Mouse (Mus musculus): ENCODE data around the gene Adora2b.
"Not testable (repeated sequence)": the region's sequence is repeated elsewhere in the genome, so short reads cannot be mapped to it uniquely, and the experiment has no call there.

Gene Adora2b

GRCm38 (mm10) chr11:62264018-62264417 is 15.2 kb downstream of the Adora2b start:
- no peak for DNase-seq

DNA sequence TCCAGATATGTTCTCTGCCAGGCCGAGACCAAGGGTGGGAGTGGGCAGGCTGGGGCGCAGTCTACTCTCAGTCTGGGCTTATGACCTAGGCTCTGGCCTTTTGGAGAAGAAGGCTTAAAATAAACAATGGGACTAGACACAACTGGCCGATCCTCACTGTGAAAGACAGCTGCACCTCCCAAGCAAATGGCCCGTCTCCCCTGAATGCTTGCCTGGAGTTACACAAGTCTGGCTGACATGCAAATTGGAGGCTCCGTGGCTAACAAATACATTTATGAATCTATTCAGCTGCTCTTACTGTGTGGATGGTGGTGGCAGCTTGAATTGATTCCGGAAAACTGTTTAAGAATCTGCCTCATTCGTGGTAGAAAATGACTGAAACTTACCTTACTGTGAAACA is 16.9 kb downstream of the Adora2b start:
- DNase-seq: no peak

- peak in 1 of 2 experiments; percentile 21 for DNase-seq
These were observed 17.9 kb downstream of the Adora2b start for GRCm38 (mm10) chr11:62266466-62267214.

DNA sequence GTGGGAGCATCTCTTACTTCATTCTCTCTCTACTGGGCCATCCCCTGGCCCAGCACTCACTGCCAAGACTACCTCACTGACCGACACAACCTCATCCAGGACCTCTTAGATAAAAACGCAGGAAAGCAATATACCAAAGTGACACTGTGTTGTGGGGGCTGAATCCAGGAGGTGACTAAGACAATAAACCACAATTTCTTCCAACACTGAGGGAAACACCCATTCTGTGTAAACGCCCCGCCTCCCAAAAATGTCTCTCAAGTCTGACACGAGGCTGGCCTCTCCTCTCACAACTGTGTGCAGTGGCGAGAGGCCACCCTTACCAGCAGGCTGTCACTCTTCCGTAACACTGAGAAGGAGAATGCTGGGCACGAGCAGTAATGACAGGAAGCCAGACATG is 19.6 kb downstream of the Adora2b start:
- no peak for DNase-seq

DNA sequence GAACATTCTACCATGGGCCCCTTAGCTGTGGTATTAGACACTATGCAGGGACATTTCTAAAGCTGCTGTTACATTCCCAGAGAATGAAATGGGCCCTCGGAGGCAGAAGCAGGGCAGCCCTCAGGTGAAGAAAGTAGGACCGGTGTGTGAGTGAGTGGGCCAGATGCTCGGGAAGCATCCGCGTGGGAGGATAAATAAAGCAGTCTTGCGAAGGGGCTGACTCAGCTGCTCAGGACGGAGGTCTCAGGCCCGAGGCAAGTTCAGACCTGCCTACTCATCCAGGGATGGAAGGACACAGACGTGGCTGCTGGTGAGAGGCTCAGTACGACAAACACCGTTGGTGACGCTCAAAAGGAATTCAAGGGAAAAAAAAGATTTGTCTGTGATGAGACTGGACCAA is 20.3 kb downstream of the Adora2b start:
- no peak for DNase-seq

- no peak for DNase-seq
These were observed 22.1 kb downstream of the Adora2b start for GRCm38 (mm10) chr11:62270851-62271250.

GRCm38 (mm10) chr11:62277086-62277485 is 28.3 kb downstream of the Adora2b start:
- no peak for DNase-seq

DNA sequence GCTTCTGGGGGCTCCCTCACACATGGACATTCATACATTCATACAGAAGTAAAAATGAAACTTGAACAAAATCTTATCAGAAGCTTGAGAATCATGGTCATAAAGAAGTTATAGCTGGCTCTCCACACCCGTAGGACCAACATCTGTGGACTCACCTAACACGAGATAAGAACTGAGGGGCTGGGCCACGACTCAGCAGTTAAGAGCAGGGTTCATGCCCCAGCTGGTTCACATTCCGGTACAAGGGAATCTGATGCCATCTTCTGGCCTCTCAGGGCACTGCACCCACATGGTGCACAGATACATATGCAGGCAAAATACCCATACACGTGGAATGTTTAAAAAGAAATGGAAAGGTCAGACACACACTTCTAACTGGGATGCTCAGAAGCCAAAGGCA is 29.2 kb downstream of the Adora2b start:
- peak; percentile 71 to 85 for DNase-seq

- peak; percentile 97 for DNase-seq
These were observed 32.2 kb downstream of the Adora2b start, which contains the start of the genes Zswim7 and Ttc19 for GRCm38 (mm10) chr11:62280675-62281600. Zswim7 (minus strand) TSS chr11:62281375. Ttc19 (plus strand) TSS chr11:62281473.

DNA sequence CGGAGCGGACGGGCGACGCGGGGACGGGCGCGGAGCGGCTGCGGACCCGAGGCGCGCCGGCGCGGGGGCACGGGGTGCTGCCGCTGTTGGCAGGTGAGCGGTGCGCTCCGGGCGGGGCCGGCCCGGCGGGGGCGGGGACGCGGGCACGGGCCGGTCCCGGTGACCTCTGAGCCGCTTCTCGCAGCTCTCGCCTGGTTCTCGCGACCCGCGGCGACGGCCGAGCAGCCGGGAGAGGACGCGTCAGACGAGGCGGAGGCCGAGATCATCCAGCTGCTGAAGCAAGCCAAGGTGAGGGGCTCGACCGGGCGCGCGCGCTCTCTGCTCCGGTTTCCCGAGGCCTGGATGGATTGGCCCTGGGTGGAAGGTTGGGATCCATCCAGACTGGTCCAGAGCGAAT is 32.8 kb downstream of the Adora2b start:
- DNase-seq: no peak

DNA sequence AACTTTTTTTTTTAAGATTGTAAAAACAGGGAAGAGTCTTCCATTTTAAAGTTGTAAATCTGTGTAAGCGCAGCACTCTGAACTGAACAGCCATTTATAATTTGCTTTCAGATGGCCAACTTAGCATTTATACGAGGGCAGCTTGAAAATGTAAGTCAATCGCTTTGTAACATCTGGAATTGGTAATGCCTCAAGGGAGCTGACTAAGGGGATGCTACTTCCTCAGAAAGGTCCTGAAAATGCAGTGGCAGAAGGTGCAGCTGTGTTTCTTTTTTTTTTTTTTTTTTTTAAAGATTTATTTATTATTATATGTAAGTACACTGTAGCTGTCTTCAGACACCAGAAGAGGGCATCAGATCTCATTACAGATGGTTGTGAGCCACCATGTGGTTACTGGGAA is 35.2 kb downstream of the Adora2b start:
- not testable (repeated sequence) for DNase-seq

DNA sequence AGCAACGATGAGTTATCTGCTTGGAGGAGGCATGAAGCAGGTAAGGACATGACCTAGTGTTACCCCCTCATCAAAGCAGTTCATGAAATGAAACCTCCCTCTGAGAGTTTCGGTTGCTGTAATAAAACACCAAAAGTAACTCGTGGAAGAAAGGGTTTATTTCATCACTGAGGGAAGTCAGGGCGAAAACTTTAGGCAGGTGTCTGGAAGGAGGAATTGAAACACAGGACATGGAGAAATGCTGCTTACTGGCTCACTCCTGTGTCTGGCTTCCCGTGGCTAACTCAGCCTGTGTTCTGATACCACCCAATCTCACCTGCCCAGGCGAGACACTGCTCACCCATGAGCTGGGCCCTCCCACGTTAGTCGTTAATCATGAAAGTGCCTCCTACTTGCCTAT is 36.2 kb downstream of the Adora2b start:
- no peak for DNase-seq

- DNase-seq: no peak
These were observed 38.9 kb downstream of the Adora2b start for GRCm38 (mm10) chr11:62287700-62288099.

DNA sequence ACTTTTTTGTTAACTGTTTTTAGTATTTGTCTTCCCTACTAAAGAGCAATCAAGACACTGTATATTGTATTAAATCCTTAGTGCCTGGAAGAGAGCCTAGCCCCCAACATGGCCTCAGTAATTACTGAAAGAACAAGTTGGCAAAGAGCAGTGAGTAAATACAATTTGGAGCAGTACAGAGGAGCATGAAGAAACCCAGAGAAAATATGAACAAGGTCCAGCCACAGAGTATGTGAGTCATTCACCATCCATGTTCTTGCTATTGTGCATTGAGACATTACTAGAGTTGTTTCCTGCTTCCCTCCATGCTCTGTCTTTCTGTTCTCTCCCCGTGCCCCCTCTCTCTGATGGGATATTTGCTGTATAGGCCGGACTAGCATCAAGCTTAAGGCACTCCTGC is 45.3 kb downstream of the Adora2b start:
- no peak for DNase-seq

GRCm38 (mm10) chr11:62298883-62299282 is 50.1 kb downstream of the Adora2b start:
- no peak for DNase-seq

DNA sequence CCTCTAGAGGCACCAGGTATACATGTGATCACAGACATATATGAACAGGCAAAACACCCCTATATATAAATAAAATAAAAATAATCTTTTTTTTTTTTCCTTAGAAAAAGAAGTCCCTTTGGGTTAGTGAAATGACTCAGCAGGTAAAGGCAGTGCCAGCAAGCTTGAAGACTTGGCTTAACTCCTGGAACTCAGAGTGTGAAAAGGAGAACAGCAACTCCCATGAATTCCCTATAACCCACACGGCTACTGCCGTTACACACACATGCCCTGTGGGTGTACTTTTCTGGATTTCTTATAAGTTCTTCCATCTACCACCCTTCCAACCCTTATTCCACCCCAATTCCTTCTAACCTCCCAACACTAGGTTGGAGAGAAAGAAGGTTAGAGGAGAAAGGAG is 57.1 kb downstream of the Adora2b start:
- DNase-seq: no peak

DNA sequence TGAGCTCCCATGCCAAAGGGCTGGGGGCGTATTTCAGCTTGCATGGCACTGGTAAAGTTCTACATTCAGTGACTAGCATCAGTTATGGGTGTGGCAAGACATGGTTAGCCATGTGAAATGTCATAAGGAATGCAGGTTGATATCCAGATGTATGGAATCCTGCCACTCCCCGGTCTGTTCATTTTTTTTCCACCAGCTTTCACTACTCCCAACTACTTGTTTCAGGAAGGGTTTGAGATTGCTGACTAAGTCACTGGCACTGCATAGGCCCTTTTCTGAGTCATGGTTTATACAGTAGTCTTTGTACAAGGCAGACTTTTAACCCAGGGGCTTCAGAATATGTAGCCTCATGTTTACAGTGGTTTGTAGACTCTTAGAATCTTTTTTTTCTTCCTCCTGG is 60.5 kb downstream of the Adora2b start:
- DNase-seq: no peak

DNA sequence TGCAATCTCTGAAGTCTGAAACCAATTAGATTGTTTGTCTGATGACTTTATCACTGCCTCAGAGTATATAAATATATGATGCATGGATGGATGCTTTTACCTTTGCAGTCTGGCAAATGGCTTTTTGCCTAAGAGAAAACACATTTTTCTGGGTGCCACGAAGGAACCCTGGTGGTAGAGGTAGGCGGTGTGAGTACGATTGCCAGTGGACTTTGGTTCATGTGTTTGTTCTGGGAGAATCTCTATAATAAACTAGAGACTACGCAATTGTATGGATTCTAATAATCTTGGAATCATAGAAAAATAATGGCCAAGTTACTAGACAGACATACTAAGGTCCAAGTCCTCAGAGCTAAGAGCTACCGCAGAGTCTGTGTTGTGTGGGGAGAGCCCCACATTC is 66.2 kb downstream of the Adora2b start:
- no peak for DNase-seq
